Mouse (Mus musculus): ENCODE data around the gene Nhlrc1. TPM values are rescaled to one million over a fixed set of nuclear protein-coding genes. Genes with fewer than 3 reads are reported as not detected.
A peak's percentile ranks its signal among the peaks of the same experiment; 100 is the strongest.

Gene Nhlrc1
- polyA plus RNA-seq, 1 experiment from 2014 or later = 5.7 TPM

DNA sequence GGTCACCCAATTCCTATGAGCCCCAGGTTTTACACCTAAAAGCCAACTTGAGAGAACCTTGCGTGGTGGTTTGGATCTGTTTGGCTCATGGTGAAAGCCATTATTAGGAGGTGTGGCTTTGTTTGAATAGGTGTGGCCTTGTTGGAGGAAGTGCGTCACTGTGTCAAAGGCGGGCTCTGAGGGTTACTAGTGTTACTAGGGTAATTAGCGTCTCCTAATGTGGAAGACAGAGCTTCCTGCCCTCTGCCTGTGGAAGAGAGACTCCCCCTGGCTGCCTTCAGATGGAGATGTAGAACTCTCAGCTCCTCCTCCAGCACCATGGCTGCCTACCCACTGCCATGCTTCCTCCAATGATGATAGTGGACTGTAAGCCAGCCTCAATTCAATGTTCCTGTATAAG, 13.1 kb downstream of the Nhlrc1 start:
- Histone ChIP-seq H3K27me3 (no peaks in the 10 kb centered on the region), H3K4me1 (no peaks in the 10 kb centered on the region), H3K4me3 (no peak overlapping the region), H3K36me3 (no peaks in the 10 kb centered on the region), H3K27ac (no peak overlapping the region), H3K9ac (no peak overlapping the region), H3K4me2 (no peak overlapping the region), H3K9me3 (no peaks in the 10 kb centered on the region)
- WGBS = 86% methylated on average over 4 of the region's 4 CpGs
- no peak for ATAC-seq (ENCODE audit: insufficient number of reproducible peaks, insufficient read depth, low FRiP score, low TSS enrichment, low read depth)

GRCm38 (mm10) chr13:46999498-46999897, 15.2 kb downstream of the Nhlrc1 start:
- H3K4me3 ChIP-seq = no peak overlapping the region
- no peaks in the 10 kb centered on the region for H3K36me3 ChIP-seq
- WGBS = 62% methylated on average over 5 of the region's 5 CpGs
- H3K9me3 ChIP-seq = no peaks in the 10 kb centered on the region
- H3K4me1 ChIP-seq = no peaks in the 10 kb centered on the region
- H3K27ac ChIP-seq = no peak overlapping the region
- ATAC-seq (ENCODE audit: insufficient number of reproducible peaks, insufficient read depth, low FRiP score, low TSS enrichment, low read depth) = no peak
- H3K27me3 ChIP-seq = no peaks in the 10 kb centered on the region
- H3K9ac ChIP-seq = no peak overlapping the region
- no peak overlapping the region for H3K4me2 ChIP-seq

DNA sequence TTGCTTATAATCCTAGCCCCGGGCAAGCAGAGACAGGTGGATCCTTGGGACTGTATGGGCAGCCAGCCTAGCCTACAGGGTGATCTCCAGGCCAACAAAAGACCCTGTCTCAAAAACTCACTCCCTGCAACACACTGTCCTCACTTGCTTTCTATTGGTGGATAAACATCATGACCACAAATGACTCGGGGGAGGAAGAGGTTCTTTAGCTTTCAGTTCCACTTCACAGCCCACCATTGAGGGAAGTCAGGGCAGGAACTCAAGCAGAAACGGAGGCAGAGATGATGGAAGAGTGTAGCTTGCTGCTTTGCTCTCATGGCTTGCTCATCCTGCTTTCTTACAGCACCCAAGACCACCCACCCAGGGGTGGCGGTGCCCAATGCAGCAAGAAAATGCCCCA, 17.3 kb downstream of the Nhlrc1 start:
- no peak overlapping the region for H3K4me2 ChIP-seq
- no peaks in the 10 kb centered on the region for H3K36me3 ChIP-seq
- no peak overlapping the region for H3K9ac ChIP-seq
- no peaks in the 10 kb centered on the region for H3K4me1 ChIP-seq
- no peaks in the 10 kb centered on the region for H3K27me3 ChIP-seq
- no peak overlapping the region for H3K4me3 ChIP-seq
- WGBS = 71% methylated on average over 4 of the region's 4 CpGs
- no peak overlapping the region for H3K27ac ChIP-seq
- H3K9me3 ChIP-seq = no peaks in the 10 kb centered on the region
- no peak for ATAC-seq (ENCODE audit: insufficient number of reproducible peaks, insufficient read depth, low FRiP score, low TSS enrichment, low read depth)

DNA sequence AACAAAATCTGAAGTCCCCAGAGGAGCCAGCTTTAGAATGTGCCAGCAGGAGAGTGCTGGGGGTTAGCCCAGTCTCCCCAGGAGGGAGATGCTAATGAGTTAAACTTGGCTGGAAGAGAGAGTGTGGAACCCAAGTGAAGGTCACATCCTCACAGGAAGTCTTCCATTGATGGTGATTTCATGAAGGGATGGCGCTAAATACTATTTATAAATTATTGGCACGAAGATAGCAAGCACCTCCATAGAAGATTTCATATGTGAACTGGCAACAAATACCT, 21.4 kb downstream of the Nhlrc1 start:
- 78% methylated on average over 2 of the region's 2 CpGs for WGBS
- H3K4me1 ChIP-seq = no peaks in the 10 kb centered on the region

GRCm38 (mm10) chr13:46992516-46993273, 22.0 kb downstream of the Nhlrc1 start:
- H3K9ac ChIP-seq = no peak overlapping the region
- no peaks in the 10 kb centered on the region for H3K9me3 ChIP-seq
- H3K4me1 ChIP-seq = no peaks in the 10 kb centered on the region

More for the DNA sequence above, 21.4 kb downstream of the Nhlrc1 start:
- Histone ChIP-seq H3K27ac (no peak overlapping the region), H3K4me2 (no peak overlapping the region), H3K27me3 (no peaks in the 10 kb centered on the region), H3K4me3 (no peak overlapping the region), H3K9me3 (no peaks in the 10 kb centered on the region), H3K36me3 (no peaks in the 10 kb centered on the region), H3K9ac (no peak overlapping the region)
- no peak for ATAC-seq (ENCODE audit: insufficient number of reproducible peaks, insufficient read depth, low FRiP score, low TSS enrichment, low read depth)

DNA sequence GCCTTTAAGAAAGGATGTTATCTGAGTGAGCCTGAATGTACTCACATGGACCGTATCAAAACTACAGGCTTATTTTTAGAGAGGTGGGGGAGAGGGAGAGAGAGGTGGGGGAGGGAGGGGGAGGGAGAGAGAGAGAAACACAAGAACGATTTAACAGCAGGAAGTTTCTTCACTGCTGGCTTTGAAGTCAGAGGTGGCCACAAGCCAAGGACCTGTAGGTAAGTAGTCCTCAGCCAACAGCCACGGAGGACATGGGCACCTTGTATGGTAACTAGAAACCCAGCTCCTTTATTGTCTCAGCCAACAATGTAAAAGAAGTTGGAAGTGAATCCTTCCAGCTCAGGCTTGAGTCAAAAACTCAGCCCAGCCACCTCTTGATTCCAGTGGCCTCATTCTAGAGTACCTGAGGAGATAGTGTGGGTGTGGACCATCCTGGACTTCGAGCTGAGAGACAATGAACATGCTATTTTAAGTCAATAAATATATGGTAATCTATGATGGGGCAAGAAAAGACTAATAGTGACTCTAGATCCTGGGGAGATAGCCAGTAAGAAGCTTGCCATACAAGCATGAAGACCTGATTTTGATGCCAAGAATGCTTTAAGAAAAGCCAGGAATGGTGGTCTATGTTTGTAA, 24.2 kb downstream of the Nhlrc1 start:
- no peak overlapping the region for H3K9ac ChIP-seq
- H3K4me3 ChIP-seq = no peak overlapping the region
- H3K27me3 ChIP-seq = no peaks in the 10 kb centered on the region
- no peaks in the 10 kb centered on the region for H3K36me3 ChIP-seq
- H3K9me3 ChIP-seq = no peaks in the 10 kb centered on the region
- H3K4me1 ChIP-seq = no peaks in the 10 kb centered on the region
- H3K27ac ChIP-seq = no peak overlapping the region
- 31% methylated on average over 4 of the region's 4 CpGs for WGBS
- no peak for ATAC-seq (ENCODE audit: insufficient number of reproducible peaks, insufficient read depth, low FRiP score, low TSS enrichment, low read depth)
- H3K4me2 ChIP-seq = no peak overlapping the region

More at GRCm38 (mm10) chr13:46992516-46993273, 22.0 kb downstream of the Nhlrc1 start:
- H3K4me3 ChIP-seq = no peak overlapping the region
- H3K27me3 ChIP-seq = no peaks in the 10 kb centered on the region
- ATAC-seq (ENCODE audit: insufficient number of reproducible peaks, insufficient read depth, low FRiP score, low TSS enrichment, low read depth) = no peak
- no peak overlapping the region for H3K27ac ChIP-seq
- WGBS = 79% methylated on average over 7 of the region's 7 CpGs
- H3K4me2 ChIP-seq = no peak overlapping the region
- H3K36me3 ChIP-seq = no peaks in the 10 kb centered on the region

DNA sequence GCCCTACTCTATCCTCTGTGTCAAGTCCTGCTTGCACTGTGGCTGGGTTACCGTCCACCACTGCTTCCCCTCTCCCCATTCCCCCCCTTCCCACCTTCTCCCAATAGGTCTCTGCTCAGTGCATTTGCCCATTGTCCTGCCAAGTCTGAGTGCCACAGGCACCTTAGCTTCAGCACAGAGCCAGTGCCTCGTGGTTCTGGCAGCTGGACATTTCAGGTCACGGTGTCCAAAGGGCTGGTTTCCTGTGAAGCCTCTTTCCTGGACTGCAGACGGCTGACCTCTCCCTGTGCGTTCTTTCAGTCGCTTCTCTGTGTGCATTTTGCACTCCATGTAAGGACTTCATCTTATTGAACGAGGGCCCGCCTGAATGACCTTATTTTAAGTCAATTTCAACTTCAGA, 26.7 kb downstream of the Nhlrc1 start:
- Histone ChIP-seq H3K4me3 (no peak overlapping the region), H3K4me1 (no peaks in the 10 kb centered on the region), H3K4me2 (no peak overlapping the region), H3K36me3 (no peaks in the 10 kb centered on the region), H3K27me3 (no peaks in the 10 kb centered on the region), H3K27ac (no peak overlapping the region), H3K9me3 (no peaks in the 10 kb centered on the region), H3K9ac (no peak overlapping the region)
- 76% methylated on average over 8 of the region's 8 CpGs for WGBS
- ATAC-seq (ENCODE audit: insufficient number of reproducible peaks, insufficient read depth, low FRiP score, low TSS enrichment, low read depth) = no peak

GRCm38 (mm10) chr13:46986208-46986607, 28.4 kb downstream of the Nhlrc1 start:
- Histone ChIP-seq H3K27ac (no peak overlapping the region), H3K4me3 (no peak overlapping the region), H3K9me3 (no peaks in the 10 kb centered on the region), H3K4me1 (no peaks in the 10 kb centered on the region), H3K27me3 (no peaks in the 10 kb centered on the region), H3K4me2 (no peak overlapping the region), H3K9ac (no peak overlapping the region), H3K36me3 (no peaks in the 10 kb centered on the region)
- ATAC-seq (ENCODE audit: insufficient number of reproducible peaks, insufficient read depth, low FRiP score, low TSS enrichment, low read depth) = no peak
- WGBS = 78% methylated on average over 6 of the region's 6 CpGs

DNA sequence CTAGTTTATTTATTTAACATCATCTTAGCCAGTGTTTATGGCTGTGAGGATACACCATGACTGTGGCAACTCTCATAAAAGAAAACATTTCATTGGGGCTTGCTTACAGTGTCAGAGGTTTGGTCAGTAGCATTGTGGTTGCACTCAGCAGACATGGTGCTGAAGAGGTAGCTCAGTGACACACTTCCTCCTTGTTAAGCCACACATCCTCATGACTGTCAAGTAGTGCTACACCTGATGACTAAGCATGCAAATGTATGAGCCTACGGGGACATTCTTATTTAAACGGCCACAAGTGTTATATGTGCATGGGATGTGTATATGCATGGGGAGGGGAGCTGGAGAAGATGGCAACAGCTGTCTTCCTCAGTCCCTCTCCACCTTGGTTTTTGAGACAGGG, 30.8 kb downstream of the Nhlrc1 start:
- H3K4me3 ChIP-seq = no peak overlapping the region
- H3K36me3 ChIP-seq = no peaks in the 10 kb centered on the region
- no peak overlapping the region for H3K4me2 ChIP-seq
- H3K9me3 ChIP-seq = no peaks in the 10 kb centered on the region
- WGBS = 87% methylated on average over 2 of the region's 2 CpGs
- ATAC-seq (ENCODE audit: insufficient number of reproducible peaks, insufficient read depth, low FRiP score, low TSS enrichment, low read depth) = no peak
- peaks cover 10% of the 10 kb centered on the region for H3K4me1 ChIP-seq
- no peak overlapping the region for H3K27ac ChIP-seq
- H3K9ac ChIP-seq = no peak overlapping the region
- H3K27me3 ChIP-seq = no peaks in the 10 kb centered on the region

GRCm38 (mm10) chr13:46979836-46980490, 34.7 kb downstream of the Nhlrc1 start:
- H3K9me3 ChIP-seq = no peaks in the 10 kb centered on the region
- peaks cover 19% of the 10 kb centered on the region for H3K4me1 ChIP-seq
- H3K4me3 ChIP-seq = no peak overlapping the region
- ATAC-seq (ENCODE audit: insufficient number of reproducible peaks, insufficient read depth, low FRiP score, low TSS enrichment, low read depth) = no peak
- no peaks in the 10 kb centered on the region for H3K27me3 ChIP-seq
- H3K9ac ChIP-seq = no peak overlapping the region
- H3K27ac ChIP-seq = 0 out of 2 replicates have a peak overlapping the region, but pooled peaks have one; percentile 5
- H3K4me2 ChIP-seq = no peak overlapping the region
- H3K36me3 ChIP-seq = no peaks in the 10 kb centered on the region
- 34% methylated on average over 13 of the region's 13 CpGs for WGBS

- H3K27me3 ChIP-seq = no peaks in the 10 kb centered on the region
- H3K4me2 ChIP-seq = no peak overlapping the region
- no peak for ATAC-seq (ENCODE audit: insufficient number of reproducible peaks, insufficient read depth, low FRiP score, low TSS enrichment, low read depth)
- H3K4me3 ChIP-seq = no peak overlapping the region
- 82% methylated on average over 7 of the region's 7 CpGs for WGBS
- no peaks in the 10 kb centered on the region for H3K9me3 ChIP-seq
- peaks cover 21% of the 10 kb centered on the region for H3K4me1 ChIP-seq
- no peak overlapping the region for H3K9ac ChIP-seq
- no peak overlapping the region for H3K27ac ChIP-seq
- no peaks in the 10 kb centered on the region for H3K36me3 ChIP-seq
Observed at GRCm38 (mm10) chr13:46976532-46976931, 38.1 kb downstream of the Nhlrc1 start.

DNA sequence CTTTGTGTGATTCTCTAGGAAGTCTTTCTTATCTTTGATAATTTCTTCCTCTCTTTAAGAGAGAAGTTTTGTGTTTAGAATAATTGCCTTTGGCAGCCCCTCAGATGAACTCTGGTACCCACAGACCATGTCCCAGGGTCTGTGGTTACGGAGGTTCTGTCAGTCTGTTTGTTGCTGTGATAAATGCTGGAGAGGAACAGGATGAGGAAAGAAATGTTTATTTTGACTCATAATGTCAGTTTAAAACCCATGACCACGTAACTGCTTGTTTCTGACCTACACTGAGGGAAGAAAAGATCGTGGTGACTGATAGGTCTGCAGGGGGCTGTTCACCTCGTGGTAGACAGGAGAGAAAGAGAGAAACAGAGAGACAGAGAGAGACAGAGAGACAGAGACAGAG, 38.7 kb downstream of the Nhlrc1 start:
- H3K4me2 ChIP-seq = peak overlapping the region; percentile 43; the same call in 1 of the 2 replicates
- no peak overlapping the region for H3K9ac ChIP-seq
- H3K4me3 ChIP-seq = no peak overlapping the region
- peaks cover 21% of the 10 kb centered on the region for H3K4me1 ChIP-seq
- 33% methylated on average over 4 of the region's 4 CpGs for WGBS
- no peak for ATAC-seq (ENCODE audit: insufficient number of reproducible peaks, insufficient read depth, low FRiP score, low TSS enrichment, low read depth)
- H3K27me3 ChIP-seq = no peaks in the 10 kb centered on the region
- no peak overlapping the region for H3K27ac ChIP-seq
- no peaks in the 10 kb centered on the region for H3K36me3 ChIP-seq
- no peaks in the 10 kb centered on the region for H3K9me3 ChIP-seq
